Mouse (Mus musculus) adrenal gland, adult 8-10 months (tissue): ENCODE measurements around the gene Arnt2. TPM values are rescaled to one million over a fixed set of nuclear protein-coding genes. Genes with fewer than 3 reads are reported as not detected.

Experiments
- DNase-seq: peaks from one replicate; pipeline ENCODE4 v3.0.0; 2022
- total RNA-seq, 4 experiments: library from RNA; stranded (reverse); gene quantifications; 2 replicates each; pipeline ENCODE4 v1.2.4; 2022

Arnt2 gene
- total RNA-seq, 4 experiments from 2014 or later, result 41.3 to 62.9 (median 50.8) TPM

- no peak for DNase-seq
Observed at GRCm38 (mm10) chr7:84343160-84343559, 66.8 kb downstream of the Arnt2 start.

- no peak for DNase-seq
Observed at GRCm38 (mm10) chr7:84341001-84341400, 69.0 kb downstream of the Arnt2 start.

- DNase-seq, result no peak
Observed at GRCm38 (mm10) chr7:84339186-84339585, 70.8 kb downstream of the Arnt2 start.

- no peak for DNase-seq
Observed at GRCm38 (mm10) chr7:84337768-84338167, 72.2 kb downstream of the Arnt2 start.

- DNase-seq, result no peak
Observed at GRCm38 (mm10) chr7:84336907-84337306, 73.1 kb downstream of the Arnt2 start.

GRCm38 (mm10) chr7:84336580-84336886 is 73.4 kb downstream of the Arnt2 start:
- no peak for DNase-seq

GRCm38 (mm10) chr7:84335766-84336579 is 74.0 kb downstream of the Arnt2 start:
- no peak for DNase-seq

GRCm38 (mm10) chr7:84333996-84334395 is 76.0 kb downstream of the Arnt2 start:
- no peak for DNase-seq

- DNase-seq, result no peak
Observed at GRCm38 (mm10) chr7:84332295-84333168, 77.4 kb downstream of the Arnt2 start.

GRCm38 (mm10) chr7:84329174-84329583 is 80.8 kb downstream of the Arnt2 start:
- DNase-seq, result no peak

GRCm38 (mm10) chr7:84328770-84329169 is 81.2 kb downstream of the Arnt2 start:
- no peak for DNase-seq

- no peak for DNase-seq
Observed at GRCm38 (mm10) chr7:84325570-84326328, 84.2 kb downstream of the Arnt2 start.

GRCm38 (mm10) chr7:84321542-84321941 is 88.4 kb downstream of the Arnt2 start:
- no peak for DNase-seq

- no peak for DNase-seq
Observed at GRCm38 (mm10) chr7:84315353-84316003, 94.5 kb downstream of the Arnt2 start.

- no peak for DNase-seq
Observed at GRCm38 (mm10) chr7:84314742-84315141, 95.2 kb downstream of the Arnt2 start.

- no peak for DNase-seq
Observed at GRCm38 (mm10) chr7:84311624-84312023, 98.4 kb downstream of the Arnt2 start.

- no peak for DNase-seq
Observed at GRCm38 (mm10) chr7:84310909-84311311, 99.1 kb downstream of the Arnt2 start.

- DNase-seq, result no peak
Observed at GRCm38 (mm10) chr7:84307329-84307925, 102.5 kb downstream of the Arnt2 start.

- no peak for DNase-seq
Observed at GRCm38 (mm10) chr7:84300261-84300660, 109.7 kb downstream of the Arnt2 start.

GRCm38 (mm10) chr7:84299601-84300000 is 110.4 kb downstream of the Arnt2 start:
- no peak for DNase-seq

GRCm38 (mm10) chr7:84293054-84293453 is 116.9 kb downstream of the Arnt2 start:
- no peak for DNase-seq

GRCm38 (mm10) chr7:84287226-84287587 is 122.8 kb downstream of the Arnt2 start:
- no peak for DNase-seq
